Mouse (Mus musculus): ENCODE results near the gene Sms.

- TF ChIP-seq CTCF (IDR thresholded peaks at IDR 0.05; ENCODE audit: extremely low read depth, insufficient read depth, insufficient read length, insufficient replicate concordance) (no peak), POLR2A (IDR thresholded peaks at IDR 0.05; ENCODE audit: low read depth, low read length) (no peak)
Observed at GRCm38 (mm10) chrX:157501871-157502270, 9.8 kb upstream of the Sms start.
